Mouse (Mus musculus): ENCODE results near the gene Tnxb. TPM values are rescaled to one million over a fixed set of nuclear protein-coding genes. Genes with fewer than 3 reads are reported as not detected.

Tnxb gene
- polyA plus RNA-seq, 1 experiment from 2014 or later, result 1.4 TPM

DNA sequence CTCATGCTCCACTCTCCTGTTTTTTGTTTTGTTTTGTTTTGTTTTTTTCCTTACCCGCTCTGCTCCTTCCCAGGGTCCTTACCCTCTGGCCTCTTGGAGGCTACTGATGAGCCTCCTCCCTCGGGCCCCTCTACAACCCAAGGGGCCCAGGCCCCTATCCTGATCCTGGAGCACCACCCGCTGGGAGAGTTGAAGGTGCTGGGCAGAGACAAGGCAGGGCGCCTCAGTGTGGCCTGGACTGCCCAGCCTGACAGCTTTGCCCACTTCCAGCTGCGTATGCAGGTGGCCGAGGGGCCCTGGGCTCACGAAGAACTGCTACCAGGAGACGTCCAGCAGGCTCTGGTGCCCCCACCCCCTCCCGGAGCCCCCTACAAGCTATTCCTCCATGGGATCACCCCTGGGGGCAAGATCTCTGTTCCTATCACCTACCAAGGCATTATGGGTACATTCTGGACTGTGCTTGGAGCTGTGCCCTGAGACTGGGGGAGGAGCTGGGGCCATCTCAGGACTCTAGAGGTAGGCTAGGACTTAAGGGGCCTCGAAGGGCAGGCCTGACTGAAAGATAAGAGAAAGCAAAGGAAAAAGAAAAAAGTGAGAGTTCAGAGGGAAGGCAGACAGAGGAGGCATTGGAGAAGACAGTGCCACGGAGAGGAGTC is 11.7 kb downstream of the Tnxb start:
- Histone ChIP-seq H3K9ac (ENCODE audit: low read depth, low read length) (no peak overlapping the region), H3K27ac (ENCODE audit: low read depth, low read length) (0 out of 2 replicates have a peak overlapping the region, but pooled peaks have one; percentile 35), H3K4me3 (ENCODE audit: low read depth, low read length) (no peak overlapping the region), H3K4me1 (replicated peaks; ENCODE audit: control insufficient read depth, insufficient read depth, low read length) (peaks cover 3% of the 10 kb centered on the region), H3K9me3 (ENCODE audit: control insufficient read depth) (no peaks in the 10 kb centered on the region), H3K36me3 (ENCODE audit: control insufficient read depth, insufficient read depth) (no peaks in the 10 kb centered on the region), H3K27me3 (replicated peaks; ENCODE audit: control insufficient read depth, insufficient read depth, low read length) (peaks cover 4% of the 10 kb centered on the region; the same call in 1 of the 2 replicates), H3K4me2 (replicated peaks; ENCODE audit: low read depth) (no peak overlapping the region)
- ATAC-seq, result no peak
- TF ChIP-seq CTCF (IDR thresholded peaks at IDR 0.05; ENCODE audit: low read depth), result peak; percentile 35; the same call in 1 of the 2 replicates
- 65% methylated on average over 11 of the region's 11 CpGs for WGBS

- no peaks in the 10 kb centered on the region for H3K36me3 ChIP-seq (ENCODE audit: control insufficient read depth, insufficient read depth)
- no peak overlapping the region for H3K4me3 ChIP-seq (ENCODE audit: low read depth, low read length)
- H3K4me1 ChIP-seq (replicated peaks; ENCODE audit: control insufficient read depth, insufficient read depth, low read length), result peaks cover 3% of the 10 kb centered on the region
- 0 out of 2 replicates have a peak, but pooled peaks cover 4% of the 10 kb centered on the region for H3K27me3 ChIP-seq (replicated peaks; ENCODE audit: control insufficient read depth, insufficient read depth, low read length)
- no peak for TF ChIP-seq CTCF (IDR thresholded peaks at IDR 0.05; ENCODE audit: low read depth)
- H3K27ac ChIP-seq (ENCODE audit: low read depth, low read length), result no peak overlapping the region
- H3K9ac ChIP-seq (ENCODE audit: low read depth, low read length), result no peak overlapping the region
- no peak for ATAC-seq
- H3K9me3 ChIP-seq (ENCODE audit: control insufficient read depth), result no peaks in the 10 kb centered on the region
- 83% methylated on average over 8 of the region's 8 CpGs for WGBS
- no peak overlapping the region for H3K4me2 ChIP-seq (replicated peaks; ENCODE audit: low read depth)
Observed at GRCm38 (mm10) chr17:34683179-34683578, 12.8 kb downstream of the Tnxb start.

- no peak for ATAC-seq
Observed at GRCm38 (mm10) chr17:34683686-34684220, 13.4 kb downstream of the Tnxb start.

GRCm38 (mm10) chr17:34684253-34684893 is 14.0 kb downstream of the Tnxb start:
- peak overlapping the region; percentile 21; the same call in 1 of the 2 replicates for H3K27ac ChIP-seq (ENCODE audit: low read depth, low read length)
- 0 out of 2 replicates have a peak, but pooled peaks cover 4% of the 10 kb centered on the region for H3K27me3 ChIP-seq (replicated peaks; ENCODE audit: control insufficient read depth, insufficient read depth, low read length)
- no peak for ATAC-seq
- no peaks in the 10 kb centered on the region for H3K36me3 ChIP-seq (ENCODE audit: control insufficient read depth, insufficient read depth)
- H3K9me3 ChIP-seq (ENCODE audit: control insufficient read depth), result no peaks in the 10 kb centered on the region
- peaks cover 3% of the 10 kb centered on the region for H3K4me1 ChIP-seq (replicated peaks; ENCODE audit: control insufficient read depth, insufficient read depth, low read length)
- H3K9ac ChIP-seq (ENCODE audit: low read depth, low read length), result no peak overlapping the region
- no peak overlapping the region for H3K4me3 ChIP-seq (ENCODE audit: low read depth, low read length)
- TF ChIP-seq CTCF (IDR thresholded peaks at IDR 0.05; ENCODE audit: low read depth), result no peak
- WGBS, result 41% methylated on average over 9 of the region's 9 CpGs
- H3K4me2 ChIP-seq (replicated peaks; ENCODE audit: low read depth), result no peak overlapping the region

More at GRCm38 (mm10) chr17:34683686-34684220, 13.4 kb downstream of the Tnxb start:
- Histone ChIP-seq H3K4me2 (replicated peaks; ENCODE audit: low read depth) (no peak overlapping the region), H3K9me3 (ENCODE audit: control insufficient read depth) (no peaks in the 10 kb centered on the region), H3K27ac (ENCODE audit: low read depth, low read length) (peak overlapping the region; percentile 21), H3K36me3 (ENCODE audit: control insufficient read depth, insufficient read depth) (no peaks in the 10 kb centered on the region), H3K27me3 (replicated peaks; ENCODE audit: control insufficient read depth, insufficient read depth, low read length) (0 out of 2 replicates have a peak, but pooled peaks cover 4% of the 10 kb centered on the region), H3K4me3 (ENCODE audit: low read depth, low read length) (no peak overlapping the region), H3K4me1 (replicated peaks; ENCODE audit: control insufficient read depth, insufficient read depth, low read length) (peaks cover 3% of the 10 kb centered on the region), H3K9ac (ENCODE audit: low read depth, low read length) (no peak overlapping the region)
- no peak for TF ChIP-seq CTCF (IDR thresholded peaks at IDR 0.05; ENCODE audit: low read depth)
- 68% methylated on average over 10 of the region's 10 CpGs for WGBS

- Histone ChIP-seq H3K9ac (ENCODE audit: low read depth, low read length) (no peak overlapping the region), H3K27me3 (replicated peaks; ENCODE audit: control insufficient read depth, insufficient read depth, low read length) (no peaks in the 10 kb centered on the region), H3K4me2 (replicated peaks; ENCODE audit: low read depth) (no peak overlapping the region), H3K9me3 (ENCODE audit: control insufficient read depth) (no peaks in the 10 kb centered on the region), H3K4me1 (replicated peaks; ENCODE audit: control insufficient read depth, insufficient read depth, low read length) (peaks cover 3% of the 10 kb centered on the region), H3K36me3 (ENCODE audit: control insufficient read depth, insufficient read depth) (no peaks in the 10 kb centered on the region), H3K27ac (ENCODE audit: low read depth, low read length) (no peak overlapping the region), H3K4me3 (ENCODE audit: low read depth, low read length) (no peak overlapping the region)
- TF ChIP-seq CTCF (IDR thresholded peaks at IDR 0.05; ENCODE audit: low read depth), result no peak
- no peak for ATAC-seq
- WGBS, result 67% methylated on average over 28 of the region's 28 CpGs
Observed at GRCm38 (mm10) chr17:34685120-34686110, 15.1 kb downstream of the Tnxb start.
